Mouse (Mus musculus) small intestine, adult 2 months (tissue): Measurements from ENCODE around the gene Kank3.

Source experiments
- CTCF ChIP-seq: fragments of 200-500 bp; IDR thresholded peaks from 2 replicates; pipeline ENCODE4 v1.5.1; 2012; ENCODE audit warnings: low read depth, mild to moderate bottlenecking, control low read depth, inconsistent platforms, low read length, moderate library complexity, mixed read lengths; ENCODE audit not compliant: insufficient replicate concordance, insufficient read length; ENCODE audit errors: extremely low read depth
- POLR2A ChIP-seq: fragments of 200-500 bp; IDR thresholded peaks from 2 replicates; pipeline ENCODE4 v1.6.1; 2012; ENCODE audit warnings: low read depth, mild to moderate bottlenecking, control low read depth, inconsistent platforms, low read length, moderate library complexity

DNA sequence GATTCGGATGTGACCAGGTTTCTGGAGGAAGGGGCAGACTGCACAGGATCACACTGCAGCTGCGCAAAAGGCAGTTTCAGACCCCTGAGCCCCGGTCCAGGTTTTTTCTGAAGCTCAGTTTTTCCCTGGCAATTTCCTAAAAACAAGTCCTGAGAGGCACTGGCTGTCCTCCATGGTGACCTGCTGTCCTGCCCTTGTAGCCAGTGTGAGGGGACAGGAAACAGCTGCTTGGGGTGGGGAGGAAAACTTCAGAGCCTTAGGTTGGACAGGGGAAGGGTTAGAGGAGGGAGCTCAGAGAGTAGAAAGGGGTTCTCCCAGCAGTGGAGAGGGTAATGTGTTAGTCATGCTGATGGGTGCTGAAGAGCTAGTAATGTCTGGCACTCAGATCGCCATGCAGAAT is 2.7 kb downstream of the Kank3 start:
- no peak for TF ChIP-seq POLR2A
- TF ChIP-seq CTCF: no peak
